Mouse (Mus musculus): ENCODE measurements around the gene Trex1. TPM values are rescaled to one million over a fixed set of nuclear protein-coding genes. Genes with fewer than 3 reads are reported as not detected.

Trex1 gene
- polyA plus RNA-seq (2016; fragmentation: Nextera tagmentation; extraction: Ambion mirVana): 5.8 and 7.1 TPM in 2 replicates

DNA sequence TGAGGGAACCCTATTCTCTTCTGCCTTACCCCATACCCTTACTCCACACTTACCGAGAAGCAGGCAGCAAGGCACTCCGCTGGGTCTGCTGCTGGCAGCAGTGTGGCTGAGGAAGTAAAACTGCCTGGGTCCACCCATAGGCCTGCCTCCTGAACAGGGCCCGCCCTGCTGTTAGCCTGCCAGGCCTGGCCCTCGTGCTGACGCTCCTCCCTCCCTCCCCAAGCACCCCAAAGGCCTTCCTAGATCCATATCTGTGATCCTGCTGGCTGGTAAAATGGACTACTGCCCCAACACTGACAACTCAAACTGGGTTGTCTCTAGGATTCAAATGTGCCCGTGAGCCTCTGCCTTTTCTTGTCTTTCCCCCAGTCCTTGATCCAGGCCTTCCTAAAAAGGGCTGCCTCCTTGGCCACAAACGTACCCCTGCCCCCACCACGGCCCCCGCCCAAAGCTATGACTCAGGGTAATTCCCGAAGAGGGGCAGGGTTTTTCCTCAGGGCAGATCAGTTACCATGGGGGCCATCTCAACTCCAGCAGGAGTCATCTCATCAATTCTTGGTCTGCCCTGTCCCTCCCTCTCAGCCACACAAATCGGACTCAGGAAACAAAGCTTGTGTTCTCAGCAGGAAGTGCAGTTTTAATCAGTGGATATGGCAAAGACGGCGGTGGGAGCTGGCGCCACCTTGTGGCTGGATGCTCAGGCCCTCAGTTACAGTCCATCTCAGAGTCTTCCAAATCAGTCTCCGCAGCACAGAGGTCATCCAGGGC, at the start of gene Trex1:
Gene Trex1 (minus strand): TSS at position 599 of the 768 bp plus-strand sequence.
- peak; percentile 91 for ATAC-seq (ENCODE audit: insufficient number of reproducible peaks, low FRiP score)
- H3K27me3 ChIP-seq (replicated peaks): no peaks in the 10 kb centered on the region
- peaks cover 62% of the 10 kb centered on the region for H3K36me3 ChIP-seq
- peak within 1 kb of the TSS; percentile 42 for H3K4me3 ChIP-seq
- peak within 1 kb of the TSS; percentile 71 for H3K9ac ChIP-seq
- no peaks in the 10 kb centered on the region for H3K9me3 ChIP-seq (replicated peaks)
- H3K4me2 ChIP-seq: peak within 1 kb of the TSS; percentile 65
- H3K27ac ChIP-seq (ENCODE audit: poor library complexity, severe bottlenecking): peak within 1 kb of the TSS; percentile 87
- peaks cover 24% of the 10 kb centered on the region for H3K4me1 ChIP-seq (replicated peaks)
- 8% methylated on average over 15 of the region's 15 CpGs for WGBS

DNA sequence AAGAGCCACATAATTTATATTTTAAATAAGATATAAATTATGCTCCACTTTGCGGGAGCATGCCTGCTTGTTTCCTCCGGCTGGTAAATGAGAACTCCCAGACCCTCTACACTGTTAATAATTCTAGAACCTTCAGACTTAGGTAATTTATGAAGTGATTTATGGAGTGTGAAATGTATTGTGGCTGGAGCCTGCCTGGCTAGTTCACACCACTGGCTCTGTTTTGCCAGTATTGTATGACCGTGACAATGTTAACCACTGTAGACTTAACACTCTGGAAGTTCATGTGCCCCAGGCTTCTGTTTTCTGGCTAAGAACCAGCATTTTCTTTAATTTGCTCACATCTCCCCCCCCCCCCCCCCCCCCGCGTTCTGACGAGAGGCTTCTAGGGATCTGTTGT, 47.8 kb upstream of the Trex1 start:
- Histone ChIP-seq H3K27me3 (replicated peaks) (no peaks in the 10 kb centered on the region), H3K27ac (ENCODE audit: poor library complexity, severe bottlenecking) (no peak overlapping the region)
- 86% methylated on average over 5 of the region's 6 CpGs for WGBS

DNA sequence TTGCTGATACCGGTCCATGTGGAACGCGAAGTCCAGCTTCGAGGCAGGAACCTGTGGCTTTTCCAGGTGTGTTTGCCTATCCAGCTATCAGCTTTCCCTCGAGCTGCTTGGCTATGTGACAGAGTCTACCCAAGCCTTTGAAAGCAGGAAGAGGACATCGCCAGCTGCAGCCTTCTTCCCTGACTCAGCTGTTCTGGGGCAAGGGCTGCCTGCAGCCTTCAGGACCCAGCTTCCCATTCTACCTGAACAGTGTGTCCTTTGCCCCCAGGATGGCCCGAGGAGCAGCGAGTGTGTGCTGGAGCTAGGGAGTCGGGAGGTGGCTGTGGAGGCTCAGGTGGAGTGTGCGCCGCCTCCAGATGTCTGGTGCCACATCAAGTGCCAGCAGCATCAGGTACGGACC, 46.1 kb upstream of the Trex1 start:
- H3K36me3 ChIP-seq: peaks cover 92% of the 10 kb centered on the region

More for the DNA sequence above, 47.8 kb upstream of the Trex1 start:
- no peak overlapping the region for H3K9ac ChIP-seq
- H3K4me2 ChIP-seq: no peak overlapping the region
- no peak for ATAC-seq (ENCODE audit: insufficient number of reproducible peaks, low FRiP score)
- peaks cover 97% of the 10 kb centered on the region for H3K36me3 ChIP-seq
- H3K4me1 ChIP-seq (replicated peaks): peaks cover 29% of the 10 kb centered on the region
- H3K4me3 ChIP-seq: no peak overlapping the region
- H3K9me3 ChIP-seq (replicated peaks): no peaks in the 10 kb centered on the region

DNA sequence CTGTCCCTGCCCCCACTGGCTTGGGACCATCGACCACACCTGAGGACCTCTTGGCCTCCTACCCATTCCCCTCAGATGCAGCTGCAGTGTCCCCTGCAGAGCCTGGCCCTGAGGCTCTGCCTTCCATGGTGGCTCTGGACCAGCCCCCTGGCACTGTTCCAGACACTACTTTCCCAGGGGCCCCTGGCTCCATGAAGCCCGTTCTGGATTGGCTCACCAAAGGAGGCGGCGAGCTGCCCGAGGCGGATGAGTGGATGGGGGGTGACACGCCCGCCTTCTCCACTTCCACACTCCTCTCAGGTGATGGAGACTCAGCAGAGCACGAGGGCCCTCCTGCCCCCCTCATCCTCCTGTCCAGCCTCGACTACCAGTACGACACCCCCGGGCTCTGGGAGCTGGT, 45.5 kb upstream of the Trex1 start:
- Histone ChIP-seq H3K27ac (ENCODE audit: poor library complexity, severe bottlenecking) (peak overlapping the region; percentile 16; the same call in 1 of the 2 replicates), H3K27me3 (replicated peaks) (no peaks in the 10 kb centered on the region), H3K4me1 (replicated peaks) (peaks cover 37% of the 10 kb centered on the region), H3K36me3 (peaks cover 92% of the 10 kb centered on the region), H3K4me3 (no peak overlapping the region), H3K9me3 (replicated peaks) (no peaks in the 10 kb centered on the region), H3K4me2 (no peak overlapping the region), H3K9ac (no peak overlapping the region)
- ATAC-seq (ENCODE audit: insufficient number of reproducible peaks, low FRiP score): peak; percentile 33; the same call in 1 of the 2 replicates
- WGBS: 67% methylated on average over 12 of the region's 12 CpGs

More for the DNA sequence above, 46.1 kb upstream of the Trex1 start:
- H3K4me2 ChIP-seq: no peak overlapping the region
- WGBS: 89% methylated on average over 12 of the region's 12 CpGs
- no peaks in the 10 kb centered on the region for H3K27me3 ChIP-seq (replicated peaks)
- no peak for ATAC-seq (ENCODE audit: insufficient number of reproducible peaks, low FRiP score)
- H3K4me1 ChIP-seq (replicated peaks): peaks cover 32% of the 10 kb centered on the region
- no peak overlapping the region for H3K4me3 ChIP-seq
- H3K27ac ChIP-seq (ENCODE audit: poor library complexity, severe bottlenecking): no peak overlapping the region
- H3K9ac ChIP-seq: no peak overlapping the region
- H3K9me3 ChIP-seq (replicated peaks): no peaks in the 10 kb centered on the region

DNA sequence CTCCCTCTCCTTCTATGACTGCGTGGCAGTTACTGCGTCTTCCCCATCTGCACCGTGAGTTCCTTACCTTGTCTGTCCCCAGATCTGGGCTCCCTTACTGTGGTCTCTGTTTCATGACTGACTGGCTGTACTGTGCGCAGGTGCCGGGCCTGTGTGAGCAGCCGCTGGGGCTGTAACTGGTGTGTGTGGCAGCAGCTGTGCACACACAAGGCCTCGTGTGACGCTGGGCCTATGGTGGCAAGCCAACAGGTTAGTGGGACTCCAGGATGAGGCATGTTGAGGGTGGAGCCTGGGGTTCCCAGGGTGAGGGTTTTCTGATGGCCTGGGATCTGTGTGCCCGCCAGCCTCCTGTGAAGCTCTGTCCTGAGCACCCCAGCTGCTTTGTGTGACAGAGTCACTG, 44.5 kb upstream of the Trex1 start:
- H3K9ac ChIP-seq: peak overlapping the region; percentile 24; the same call in 1 of the 2 replicates
- no peak for ATAC-seq (ENCODE audit: insufficient number of reproducible peaks, low FRiP score)
- H3K9me3 ChIP-seq (replicated peaks): no peaks in the 10 kb centered on the region
- no peaks in the 10 kb centered on the region for H3K27me3 ChIP-seq (replicated peaks)
- no peak overlapping the region for H3K4me2 ChIP-seq
- no peak overlapping the region for H3K27ac ChIP-seq (ENCODE audit: poor library complexity, severe bottlenecking)
- peaks cover 46% of the 10 kb centered on the region for H3K4me1 ChIP-seq (replicated peaks)
- H3K4me3 ChIP-seq: no peak overlapping the region
- H3K36me3 ChIP-seq: peaks cover 83% of the 10 kb centered on the region
- WGBS: 87% methylated on average over 9 of the region's 9 CpGs

DNA sequence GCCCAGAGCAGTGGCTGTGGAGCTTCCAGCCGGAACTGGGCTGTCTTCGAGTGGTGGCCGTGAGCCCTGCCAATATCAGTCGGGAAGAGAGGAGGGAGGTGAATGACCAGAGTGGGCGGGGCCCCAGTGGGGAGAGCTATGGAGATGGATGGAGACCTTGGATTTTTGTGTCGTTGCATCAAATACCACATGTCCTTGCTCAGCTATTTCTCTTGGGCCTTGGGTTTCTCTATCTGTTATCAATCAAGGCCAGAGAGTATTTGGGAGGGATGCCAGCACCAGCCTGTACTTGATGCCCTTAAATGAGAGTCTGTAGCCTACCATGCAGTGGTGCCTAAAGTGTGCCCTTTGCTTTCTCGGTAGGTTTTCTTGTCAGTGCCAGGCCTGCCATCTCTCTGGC, 43.7 kb upstream of the Trex1 start:
- Histone ChIP-seq H3K27ac (ENCODE audit: poor library complexity, severe bottlenecking) (no peak overlapping the region), H3K36me3 (peaks cover 75% of the 10 kb centered on the region), H3K9me3 (replicated peaks) (no peaks in the 10 kb centered on the region), H3K9ac (no peak overlapping the region), H3K4me3 (no peak overlapping the region), H3K4me1 (replicated peaks) (peaks cover 54% of the 10 kb centered on the region), H3K4me2 (no peak overlapping the region), H3K27me3 (replicated peaks) (no peaks in the 10 kb centered on the region)
- 71% methylated on average over 7 of the region's 7 CpGs for WGBS
- ATAC-seq (ENCODE audit: insufficient number of reproducible peaks, low FRiP score): no peak

DNA sequence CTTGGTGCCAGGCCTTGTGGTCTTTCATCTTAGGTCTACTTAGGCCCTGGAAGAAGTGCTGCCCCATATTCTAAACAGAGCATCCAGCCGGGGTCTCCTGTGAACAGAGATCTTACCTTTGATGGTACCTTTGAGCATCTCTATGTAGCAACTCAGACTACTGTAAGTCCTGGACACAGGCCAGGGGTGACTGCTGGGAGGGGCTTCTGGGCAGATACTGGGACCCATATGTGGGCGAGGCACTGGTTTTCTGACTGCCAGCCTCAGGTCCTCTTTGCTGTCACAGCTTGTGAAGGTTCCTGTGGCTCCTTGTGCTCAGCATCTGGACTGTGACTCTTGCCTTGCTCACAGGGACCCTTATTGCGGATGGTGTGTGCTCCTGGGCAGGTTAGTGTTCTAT, 43.0 kb upstream of the Trex1 start:
- no peak overlapping the region for H3K4me2 ChIP-seq
- H3K9ac ChIP-seq: no peak overlapping the region
- 87% methylated on average over 3 of the region's 3 CpGs for WGBS
- H3K27me3 ChIP-seq (replicated peaks): no peaks in the 10 kb centered on the region
- H3K27ac ChIP-seq (ENCODE audit: poor library complexity, severe bottlenecking): no peak overlapping the region
- H3K36me3 ChIP-seq: peaks cover 68% of the 10 kb centered on the region
- H3K4me3 ChIP-seq: no peak overlapping the region
- H3K4me1 ChIP-seq (replicated peaks): peaks cover 62% of the 10 kb centered on the region
- no peak for ATAC-seq (ENCODE audit: insufficient number of reproducible peaks, low FRiP score)
- no peaks in the 10 kb centered on the region for H3K9me3 ChIP-seq (replicated peaks)

DNA sequence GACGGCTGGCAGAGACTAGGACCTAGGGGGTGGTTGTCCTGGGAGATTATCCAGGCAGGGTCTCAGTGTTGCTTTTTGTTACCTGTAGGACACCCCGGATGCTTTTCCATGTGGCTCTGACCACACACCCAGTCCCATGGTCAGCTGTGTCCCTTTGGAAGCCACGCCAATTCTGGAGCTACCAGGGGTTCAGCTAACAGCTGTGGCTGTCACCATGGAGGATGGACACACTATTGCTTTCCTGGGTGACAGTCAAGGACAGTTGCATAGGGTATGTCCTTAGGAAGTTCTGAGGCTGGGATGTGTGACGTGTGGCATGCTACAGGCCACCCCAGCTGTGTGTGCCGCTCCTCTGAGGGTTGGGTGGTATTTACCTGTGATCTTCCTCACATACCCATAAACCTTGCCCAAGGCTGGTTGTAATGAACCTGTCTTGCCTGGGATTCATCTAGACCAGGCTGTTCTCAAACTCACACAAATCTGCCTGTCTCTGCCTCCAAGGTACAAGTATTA, 42.5 kb upstream of the Trex1 start:
- Histone ChIP-seq H3K9me3 (replicated peaks) (no peaks in the 10 kb centered on the region), H3K9ac (no peak overlapping the region), H3K27me3 (replicated peaks) (no peaks in the 10 kb centered on the region), H3K4me1 (replicated peaks) (peaks cover 67% of the 10 kb centered on the region), H3K4me3 (no peak overlapping the region), H3K4me2 (no peak overlapping the region), H3K36me3 (peaks cover 62% of the 10 kb centered on the region), H3K27ac (ENCODE audit: poor library complexity, severe bottlenecking) (no peak overlapping the region)
- 87% methylated on average over 5 of the region's 5 CpGs for WGBS
- ATAC-seq (ENCODE audit: insufficient number of reproducible peaks, low FRiP score): no peak

DNA sequence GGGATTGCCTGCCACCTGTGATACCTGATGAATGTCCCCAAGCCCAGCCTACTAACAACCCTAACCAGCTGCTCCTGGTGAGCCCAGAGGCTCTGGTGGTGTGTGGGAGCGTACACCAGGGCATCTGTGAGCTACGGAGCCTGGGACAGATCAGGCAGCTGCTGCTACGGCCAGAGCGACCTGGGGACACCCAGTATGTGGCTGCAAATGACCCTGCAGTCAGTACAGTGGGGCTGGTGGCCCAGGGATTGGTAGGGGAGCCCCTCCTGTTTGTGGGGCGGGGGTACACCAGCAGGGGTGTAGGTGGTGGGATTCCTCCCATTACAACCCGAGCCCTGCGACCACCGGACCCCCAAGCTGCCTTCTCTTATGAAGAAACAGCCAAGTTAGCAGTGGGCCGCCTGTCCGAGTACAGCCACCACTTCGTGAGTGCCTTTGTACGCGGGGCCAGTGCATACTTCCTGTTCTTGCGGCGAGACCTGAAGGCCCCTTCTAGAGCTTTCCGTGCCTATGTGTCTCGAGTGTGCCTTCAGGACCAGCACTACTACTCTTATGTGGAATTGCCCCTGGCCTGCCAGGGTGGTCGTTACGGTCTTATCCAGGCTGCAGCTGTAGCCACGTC, 40.9 kb upstream of the Trex1 start:
- H3K4me1 ChIP-seq (replicated peaks): peaks cover 77% of the 10 kb centered on the region
- H3K4me2 ChIP-seq: no peak overlapping the region
- no peaks in the 10 kb centered on the region for H3K27me3 ChIP-seq (replicated peaks)
- WGBS: 83% methylated on average over 20 of the region's 20 CpGs
- H3K36me3 ChIP-seq: peaks cover 47% of the 10 kb centered on the region
- no peak overlapping the region for H3K4me3 ChIP-seq
- no peaks in the 10 kb centered on the region for H3K9me3 ChIP-seq (replicated peaks)
- ATAC-seq (ENCODE audit: insufficient number of reproducible peaks, low FRiP score): no peak
- no peak overlapping the region for H3K27ac ChIP-seq (ENCODE audit: poor library complexity, severe bottlenecking)
- 0 out of 2 replicates have a peak overlapping the region, but pooled peaks have one; percentile 11 for H3K9ac ChIP-seq

DNA sequence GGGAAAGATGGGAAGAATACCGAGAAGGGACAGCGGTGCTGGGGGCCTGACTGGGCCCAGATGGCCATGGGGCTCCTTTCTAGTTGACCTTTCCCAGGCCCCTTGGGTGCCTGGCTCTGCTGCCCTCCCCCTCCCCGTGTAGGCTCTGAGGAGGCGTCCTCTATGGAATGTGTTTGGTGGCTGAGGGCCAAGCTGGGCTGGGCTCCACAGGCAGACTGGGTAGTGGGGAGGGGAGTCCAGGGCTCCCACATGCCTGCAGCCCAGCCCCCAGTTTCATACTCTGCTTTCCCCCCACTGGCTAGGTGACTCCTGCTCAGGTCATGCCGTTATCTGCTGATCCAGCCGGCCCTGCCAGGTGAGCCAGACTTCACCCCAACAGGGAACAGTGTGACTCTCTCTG, 39.4 kb upstream of the Trex1 start:
- no peaks in the 10 kb centered on the region for H3K27me3 ChIP-seq (replicated peaks)
- H3K27ac ChIP-seq (ENCODE audit: poor library complexity, severe bottlenecking): peak overlapping the region; percentile 99
- no peaks in the 10 kb centered on the region for H3K9me3 ChIP-seq (replicated peaks)
- 22% methylated on average over 6 of the region's 6 CpGs for WGBS
- ATAC-seq (ENCODE audit: insufficient number of reproducible peaks, low FRiP score): peak; percentile 71
- peaks cover 71% of the 10 kb centered on the region for H3K4me1 ChIP-seq (replicated peaks)
- H3K36me3 ChIP-seq: peaks cover 35% of the 10 kb centered on the region
- peak overlapping the region; percentile 18; the same call in 1 of the 2 replicates for H3K4me3 ChIP-seq
- peak overlapping the region; percentile 83 for H3K4me2 ChIP-seq
- peak overlapping the region; percentile 97; the same call in 1 of the 2 replicates for H3K9ac ChIP-seq

DNA sequence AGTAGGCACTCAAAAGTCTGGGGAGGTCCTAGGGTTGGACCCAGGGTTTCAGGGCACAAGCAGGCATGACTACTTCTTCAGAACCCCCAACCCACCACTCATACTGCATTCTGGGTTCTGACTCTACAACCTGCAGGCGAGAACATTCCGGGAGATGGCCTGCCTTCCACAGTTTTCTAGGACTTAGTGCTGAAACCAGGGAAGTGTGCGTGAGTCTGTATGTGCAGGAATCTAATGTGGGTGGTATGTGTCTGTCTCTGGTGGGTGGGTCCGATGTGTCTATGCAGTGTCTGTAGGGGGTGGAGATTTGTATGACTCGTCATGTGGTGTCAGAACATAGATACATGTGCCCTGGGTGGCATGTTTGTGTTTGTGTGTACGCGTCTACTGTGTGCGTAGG, 38.8 kb upstream of the Trex1 start:
- no peaks in the 10 kb centered on the region for H3K27me3 ChIP-seq (replicated peaks)
- peaks cover 72% of the 10 kb centered on the region for H3K4me1 ChIP-seq (replicated peaks)
- no peak overlapping the region for H3K4me3 ChIP-seq
- WGBS: 75% methylated on average over 8 of the region's 8 CpGs
- peak overlapping the region; percentile 83 for H3K4me2 ChIP-seq
- no peaks in the 10 kb centered on the region for H3K9me3 ChIP-seq (replicated peaks)
- no peak for ATAC-seq (ENCODE audit: insufficient number of reproducible peaks, low FRiP score)
- H3K36me3 ChIP-seq: peaks cover 29% of the 10 kb centered on the region
- peak overlapping the region; percentile 99 for H3K27ac ChIP-seq (ENCODE audit: poor library complexity, severe bottlenecking)
- peak overlapping the region; percentile 97; the same call in 1 of the 2 replicates for H3K9ac ChIP-seq
